Mouse (Mus musculus) lung, postnatal 0 days (tissue): ENCODE data around the gene Nr4a3. TPM values are rescaled to one million over a fixed set of nuclear protein-coding genes. Genes with fewer than 3 reads are reported as not detected.

Experiments used
- ATAC-seq: fragments of 200-750 bp; cut with Nextera tagmentation; 2 replicates; pipeline ENCODE4 v1.8.0; 2017; ENCODE audit warnings: moderate library complexity
- DNase-seq: peaks from one replicate; pipeline ENCODE4 v3.0.0-alpha.2; 2016; ENCODE audit warnings: low spot score
- H3K27ac ChIP-seq: fragments of 300-500 bp; sonication (generic); 2 replicates; pipeline ENCODE4 v1.5.1; 2014; ENCODE audit warnings: antibody characterized with exemption, mild to moderate bottlenecking, low read length, mixed read lengths
- H3K27me3 ChIP-seq: fragments of 300-500 bp; sonication (generic); replicated peaks from 2 replicates; pipeline ENCODE4 v1.6.1; 2014; ENCODE audit warnings: low read length, mixed read lengths; ENCODE audit not compliant: insufficient read depth
- H3K36me3 ChIP-seq: fragments of 300-500 bp; sonication (generic); 2 replicates; pipeline ENCODE4 v1.6.1; 2014; ENCODE audit warnings: low read length, mixed read lengths; ENCODE audit not compliant: insufficient read depth
- H3K4me1 ChIP-seq: fragments of 300-500 bp; sonication (generic); 2 replicates; pipeline ENCODE4 v1.6.1; 2014; ENCODE audit warnings: antibody characterized with exemption, low read depth, low read length, mixed read lengths; ENCODE audit not compliant: insufficient read depth
- H3K4me2 ChIP-seq: fragments of 300-500 bp; sonication (generic); replicated peaks from 2 replicates; pipeline ENCODE4 v1.6.1; 2014; ENCODE audit warnings: low read depth, mild to moderate bottlenecking, low read length, moderate library complexity, mixed read lengths
- H3K4me3 ChIP-seq: fragments of 300-500 bp; sonication (generic); 2 replicates; pipeline ENCODE4 v1.5.1; 2014; ENCODE audit warnings: low read depth, low read length
- H3K9ac ChIP-seq: fragments of 300-500 bp; sonication (generic); replicated peaks from 2 replicates; pipeline ENCODE4 v1.6.1; 2014; ENCODE audit warnings: low read depth, mild to moderate bottlenecking
- H3K9me3 ChIP-seq: fragments of 300-500 bp; sonication (generic); 2 replicates; pipeline ENCODE4 v1.6.1; 2016; ENCODE audit warnings: low read length, mixed read lengths
- CTCF ChIP-seq: IDR thresholded peaks from 2 replicates; pipeline ENCODE4 v1.5.1; 2016; ENCODE audit warnings: antibody characterized with exemption, mild to moderate bottlenecking
- EP300 ChIP-seq: IDR thresholded peaks from 2 replicates; pipeline ENCODE4 v1.6.1; 2016; ENCODE audit warnings: antibody characterized with exemption, mild to moderate bottlenecking, control low read depth
- WGBS: fragments of 180-500 bp; shearing (Covaris S2); extraction: QIAGEN DNeasy Blood & Tissue Kit; methylation state at CpG from one replicate; pipeline ENCODE4 v1.1.7; 2014; 5-methylcytosine and 5-hydroxymethylcytosine counted together
- polyA plus RNA-seq: library from polyadenylated mRNA; unstranded; fragments of >200 nt; fragmentation: Nextera tagmentation; extraction: Ambion mirVana; gene quantifications from 2 replicates; pipeline ENCODE4 v1.2.1, GENCODE M21; 2015

Nr4a3 gene
- polyA plus RNA-seq, 1 experiment from 2014 or later, result 0.14 TPM

GRCm38 (mm10) chr4:48132721-48133120 is 87.8 kb downstream of the Nr4a3 start:
- no peaks in the 10 kb centered on the region for H3K27me3 ChIP-seq
- ATAC-seq, result no peak
- H3K4me1 ChIP-seq, result 0 out of 2 replicates have a peak, but pooled peaks cover 2% of the 10 kb centered on the region
- H3K4me3 ChIP-seq, result no peak overlapping the region
- H3K9ac ChIP-seq, result no peak overlapping the region
- WGBS, result 70% methylated on average over 3 of the region's 3 CpGs
- no peaks in the 10 kb centered on the region for H3K9me3 ChIP-seq
- H3K27ac ChIP-seq, result no peak overlapping the region
- no peak for TF ChIP-seq CTCF
- TF ChIP-seq EP300, result no peak
- no peak overlapping the region for H3K4me2 ChIP-seq
- H3K36me3 ChIP-seq, result peaks cover 4% of the 10 kb centered on the region; the same call in 1 of the 2 replicates
- peak; percentile 54 for DNase-seq

Other genes starting within 250 kb of the Nr4a3 start
- gene Stx17, start 79.8 kb downstream of the Nr4a3 start, polyA plus RNA-seq, result 30.4 and 34.4 TPM in 2 replicates
- 72.4 and 82.9 TPM in 2 replicates for gene Erp44, start 234.4 kb downstream of the Nr4a3 start, polyA plus RNA-seq
- 3.5 and 4.5 TPM in 2 replicates for gene Invs, start 234.6 kb downstream of the Nr4a3 start, polyA plus RNA-seq